Comparison of ENCODE assay signal across 10 mouse cellular contexts in the genomic region with DNA sequence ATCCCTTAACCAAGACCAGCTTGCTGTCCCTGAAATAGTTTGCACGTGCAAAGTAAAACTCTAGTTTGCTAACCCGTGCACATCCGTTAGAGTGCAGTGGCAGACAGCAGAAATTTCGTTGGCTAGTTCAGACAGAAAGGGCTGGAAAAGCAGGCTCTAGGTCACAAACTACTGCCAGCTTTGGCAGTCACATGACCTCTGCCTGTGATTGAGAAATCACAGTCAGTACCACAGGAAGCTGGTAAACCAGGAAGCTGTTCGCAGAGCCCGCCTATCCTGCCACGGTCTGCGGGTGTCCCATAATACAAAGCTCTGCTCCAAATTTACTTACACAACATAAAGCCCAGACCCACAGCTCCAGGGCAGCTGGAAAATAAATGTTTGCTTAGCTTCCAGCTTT. TPM values are rescaled to one million over a fixed set of nuclear protein-coding genes. Genes with fewer than 3 reads are reported as not detected.
DNase-seq lines count a peak whose midpoint lies in the region.
"Had no signal": no experiment of that assay in that cellular context is flagged by ENCODE, and none has a peak within 500 bp of the region (broad histone marks: within the 10 kb centered on the region; RNA-seq: fewer than 3 reads in every experiment).

No protein-coding gene starts in this region.

- intact Hi-C loops in gastrocnemius, postnatal 14 days (cut with DNase I; ENCODE audit: low total_unique reads), result no loop called here

- DNase-seq in gastrocnemius, postnatal 14 days, result peak; percentile 45
- DNase-seq in gastrocnemius, adult 8-10 months (ENCODE audit: low spot score in 2 of 2), result no peak
- peak; percentile 53 for DNase-seq in adrenal gland, adult 8-10 months
- peak; percentile 60 for DNase-seq in induced T-regulatory cell, adult 2 months (ENCODE audit: low read depth)
- DNase-seq in lung, adult 18-20 months, result peak; percentile 83 to 89
- DNase-seq in cerebellum, adult 8-10 months, result no peak
- no peak for DNase-seq in layer of hippocampus, postnatal 36 days
- DNase-seq in thymus, postnatal 25 days, result no peak

RNA-seq across cellular contexts. Expression of a gene that starts 2.4 kb away (rescaled TPM):
- total RNA-seq in gastrocnemius, postnatal 14 days (2021), result not detected
- not detected for total RNA-seq in gastrocnemius, adult 8-10 months (2022)
- total RNA-seq in adrenal gland, adult 8-10 months (2022), result 1 to 10 TPM in 1 of 4 experiments, under 1 TPM in 3; 0.75 to 1.1 (median 0.79) TPM
- not detected for total RNA-seq in layer of hippocampus, postnatal 36 days (2021)
- total RNA-seq: ES-E14; layer of hippocampus, adult 18-20 months had no signal

RNA-seq across cellular contexts. Expression of a gene that starts 15.1 kb away (rescaled TPM):
- 10 to 100 TPM; 12.9 to 15.0 TPM for total RNA-seq in gastrocnemius, postnatal 14 days (2021)
- total RNA-seq in gastrocnemius, adult 8-10 months (2022), result 1 to 10 TPM; 6.6 to 9.5 (median 7.6) TPM
- 10 to 100 TPM; 14.5 to 24.7 (median 21.5) TPM for total RNA-seq in adrenal gland, adult 8-10 months (2022)
- total RNA-seq in layer of hippocampus, postnatal 36 days (2021), result 1 to 10 TPM; 7.5 to 8.9 TPM

RNA-seq across cellular contexts. Expression of a gene that starts 34.8 kb away (rescaled TPM):
- 1 to 10 TPM; 1.3 to 1.4 TPM for total RNA-seq in gastrocnemius, postnatal 14 days (2021)
- under 1 TPM; 0.31 to 0.73 (median 0.59) TPM for total RNA-seq in gastrocnemius, adult 8-10 months (2022)
- total RNA-seq in adrenal gland, adult 8-10 months (2022), result 1 to 10 TPM; 6.4 to 9.1 (median 7.4) TPM
- 1 to 10 TPM; 1.1 to 1.2 TPM for total RNA-seq in layer of hippocampus, postnatal 36 days (2021)

Comparison
In these comparisons a context has a peak if more than half of its experiments do, and no peak if none do; other contexts are left out.
1. DNase-seq: peak in gastrocnemius, postnatal 14 days (single experiment), adrenal gland, adult 8-10 months (single experiment), induced T-regulatory cell, adult 2 months (single experiment) and lung, adult 18-20 months (2 of 2); none in gastrocnemius, adult 8-10 months (0 of 2), cerebellum, adult 8-10 months (single experiment), layer of hippocampus, postnatal 36 days (0 of 2) and thymus, postnatal 25 days (single experiment).